Mouse (Mus musculus) subcutaneous adipose tissue, adult 2 months (tissue): ENCODE measurements around the gene N4bp2. TPM values are rescaled to one million over a fixed set of nuclear protein-coding genes. Genes with fewer than 3 reads are reported as not detected.

Experiments used
- polyA plus RNA-seq: library from polyadenylated mRNA; depleted of rRNA; stranded (reverse); fragments of >200 nt; gene quantifications from 2 replicates; pipeline ENCODE4 v1.2.3, GENCODE M21; 2012; ENCODE audit warnings: low replicate concordance; rRNA removed

N4bp2 gene
- 2.0 and 6.2 TPM in 2 replicates for polyA plus RNA-seq

GRCm38 (mm10) chr5:65763088-65763915 lies at the start of gene N4bp2:
Gene N4bp2 (plus strand): TSS chr5:65763521.

DNA sequence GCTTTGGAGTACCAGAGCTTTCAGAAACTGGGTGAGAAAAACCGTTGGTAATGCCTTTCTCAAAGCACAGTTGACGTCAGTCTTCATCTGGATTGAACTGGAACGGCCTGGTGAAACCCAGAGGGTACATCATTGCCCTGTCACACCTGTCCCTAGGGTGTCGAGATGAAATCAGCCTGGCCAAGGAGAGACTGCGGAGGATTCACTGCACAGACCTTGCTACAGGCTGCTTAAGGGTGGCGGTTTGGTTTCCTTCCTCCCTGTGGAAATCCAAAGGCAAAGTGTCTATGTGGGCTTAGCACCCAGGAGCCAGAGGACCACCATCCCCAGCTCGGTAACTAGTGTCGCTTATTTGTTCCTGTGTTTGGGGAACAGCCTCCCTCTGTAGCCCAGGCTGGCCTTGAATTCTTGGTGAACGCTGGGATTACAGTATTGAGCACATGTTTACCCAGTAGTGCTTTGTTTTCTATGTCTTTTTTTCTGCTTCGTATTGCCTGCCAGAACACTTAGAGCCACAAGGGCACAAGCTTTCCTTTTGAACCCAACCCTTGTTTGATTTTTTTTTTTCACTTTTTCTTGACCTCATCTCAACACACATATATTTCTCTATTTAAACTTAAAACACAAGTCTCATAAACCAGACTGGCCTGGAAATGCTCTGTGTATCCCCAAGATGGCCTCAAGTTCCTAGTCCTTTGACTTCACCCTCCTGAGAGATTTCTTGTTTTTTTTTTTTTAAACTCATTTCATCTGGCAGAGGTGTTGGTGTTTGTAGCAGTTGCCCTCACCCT lies 98.0 kb downstream of the N4bp2 start, which contains the start of gene Rhoh:
Rhoh (plus strand) TSS at position 60 of the 791 bp plus-strand sequence.

Other genes with a start within 250 kb of the N4bp2 start
- gene Smim14, start 226.3 kb upstream of the N4bp2 start, polyA plus RNA-seq = 116 and 146 TPM in 2 replicates
- 20.4 and 32.3 TPM in 2 replicates for gene Ube2k, start 226.3 kb upstream of the N4bp2 start, polyA plus RNA-seq
- gene Pds5a, start 65.2 kb upstream of the N4bp2 start, polyA plus RNA-seq = 26.2 and 36.9 TPM in 2 replicates
- gene Rhoh, start 97.7 kb downstream of the N4bp2 start, polyA plus RNA-seq = 1.1 and 2.3 TPM in 2 replicates
- not detected in 2 replicates for gene Chrna9, start 171.4 kb downstream of the N4bp2 start, polyA plus RNA-seq
- 0.09 and 0.72 TPM in 2 replicates for gene 9130230L23Rik, start 240.8 kb downstream of the N4bp2 start, polyA plus RNA-seq